Mouse (Mus musculus): ENCODE measurements around the gene Banf1.

DNA sequence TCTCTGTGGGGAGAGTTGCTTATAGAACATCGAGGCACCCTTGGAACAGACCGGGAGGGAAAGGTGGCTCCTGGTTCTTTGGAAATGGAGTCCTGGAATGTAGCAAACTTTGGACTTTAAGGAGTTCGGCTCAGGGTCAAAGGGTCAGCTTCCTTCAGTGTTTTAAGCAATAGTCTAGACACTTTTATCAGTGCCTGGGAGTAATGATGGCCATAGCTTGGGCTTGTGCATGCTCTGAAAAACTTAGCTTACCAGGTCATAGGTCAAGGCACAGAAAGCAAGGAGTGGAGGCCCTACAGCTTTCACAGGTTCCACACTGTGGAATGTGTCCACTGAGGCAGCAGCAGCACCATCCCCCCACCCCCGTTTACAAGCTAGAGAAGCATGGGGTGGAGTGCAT, 7.8 kb upstream of the Banf1 start:
- TF ChIP-seq GATA1 (IDR thresholded peaks at IDR 0.05; ENCODE audit: low read length), result no peak
- TF ChIP-seq TAL1 (IDR thresholded peaks at IDR 0.05; ENCODE audit: low read length), result no peak
